Mouse (Mus musculus) limb, embryonic 11.5 days (tissue): Measurements from ENCODE around the gene Tbpl1. TPM values are rescaled to one million over a fixed set of nuclear protein-coding genes. Genes with fewer than 3 reads are reported as not detected.

Experiments
- ATAC-seq: fragments of 200-750 bp; cut with Nextera tagmentation; 2 replicates; pipeline ENCODE4 v1.8.0; 2017; ENCODE audit warnings: low read depth; ENCODE audit not compliant: insufficient number of reproducible peaks, low FRiP score, low TSS enrichment
- DNase-seq: peaks from one replicate; pipeline ENCODE4 v3.0.0-alpha.2; 2015; ENCODE audit warnings: low spot score
- H3K27ac ChIP-seq: fragments of 300-500 bp; sonication (generic); replicated peaks from 2 replicates; pipeline ENCODE4 v1.5.1; 2014; ENCODE audit warnings: low read depth, mild to moderate bottlenecking, low read length
- H3K27me3 ChIP-seq: fragments of 300-500 bp; sonication (generic); 2 replicates; pipeline ENCODE4 v1.6.1; 2014; ENCODE audit warnings: mild to moderate bottlenecking, low read length, mixed read lengths; ENCODE audit not compliant: control insufficient read depth, insufficient read depth
- H3K36me3 ChIP-seq: fragments of 300-500 bp; sonication (generic); 2 replicates; pipeline ENCODE4 v1.6.1; 2014; ENCODE audit warnings: mild to moderate bottlenecking, low read length, moderate library complexity, mixed read lengths; ENCODE audit not compliant: control insufficient read depth, insufficient read depth
- H3K4me1 ChIP-seq: fragments of 300-500 bp; sonication (generic); 2 replicates; pipeline ENCODE4 v1.6.1; 2014; ENCODE audit warnings: low read length, mixed read lengths; ENCODE audit not compliant: control insufficient read depth, insufficient read depth
- H3K4me2 ChIP-seq: fragments of 300-500 bp; sonication (generic); 2 replicates; pipeline ENCODE4 v1.6.1; 2014; ENCODE audit warnings: low read depth, mild to moderate bottlenecking, moderate library complexity; ENCODE audit not compliant: severe bottlenecking
- H3K4me3 ChIP-seq: fragments of 300-500 bp; sonication (generic); 2 replicates; pipeline ENCODE4 v1.5.1; 2014; ENCODE audit warnings: low read depth, low read length
- H3K9ac ChIP-seq: fragments of 300-500 bp; sonication (generic); 2 replicates; pipeline ENCODE4 v1.6.1; 2014; ENCODE audit warnings: mild to moderate bottlenecking, low read length
- H3K9me3 ChIP-seq: fragments of 300-500 bp; sonication (generic); 2 replicates; pipeline ENCODE4 v1.6.1; 2016; ENCODE audit warnings: low read length; ENCODE audit not compliant: control insufficient read depth
- WGBS: fragments of 180-500 bp; shearing (Covaris S2); extraction: QIAGEN DNeasy Blood & Tissue Kit; methylation state at CpG from one replicate; pipeline ENCODE4 v1.1.7; 2014; 5-methylcytosine and 5-hydroxymethylcytosine counted together
- microRNA-seq: library from miRNA; unstranded; fragments of <30 nt; microRNA quantifications from one replicate; pipeline ENCODE4, GENCODE M21; 2016
- polyA plus RNA-seq: library from polyadenylated mRNA; unstranded; fragments of >200 nt; fragmentation: Nextera tagmentation; extraction: Ambion mirVana; gene quantifications from 2 replicates; pipeline ENCODE4 v1.2.1, GENCODE M21; 2014

Tbpl1 gene
- polyA plus RNA-seq, 1 experiment from 2014 or later = 91.3 TPM

DNA sequence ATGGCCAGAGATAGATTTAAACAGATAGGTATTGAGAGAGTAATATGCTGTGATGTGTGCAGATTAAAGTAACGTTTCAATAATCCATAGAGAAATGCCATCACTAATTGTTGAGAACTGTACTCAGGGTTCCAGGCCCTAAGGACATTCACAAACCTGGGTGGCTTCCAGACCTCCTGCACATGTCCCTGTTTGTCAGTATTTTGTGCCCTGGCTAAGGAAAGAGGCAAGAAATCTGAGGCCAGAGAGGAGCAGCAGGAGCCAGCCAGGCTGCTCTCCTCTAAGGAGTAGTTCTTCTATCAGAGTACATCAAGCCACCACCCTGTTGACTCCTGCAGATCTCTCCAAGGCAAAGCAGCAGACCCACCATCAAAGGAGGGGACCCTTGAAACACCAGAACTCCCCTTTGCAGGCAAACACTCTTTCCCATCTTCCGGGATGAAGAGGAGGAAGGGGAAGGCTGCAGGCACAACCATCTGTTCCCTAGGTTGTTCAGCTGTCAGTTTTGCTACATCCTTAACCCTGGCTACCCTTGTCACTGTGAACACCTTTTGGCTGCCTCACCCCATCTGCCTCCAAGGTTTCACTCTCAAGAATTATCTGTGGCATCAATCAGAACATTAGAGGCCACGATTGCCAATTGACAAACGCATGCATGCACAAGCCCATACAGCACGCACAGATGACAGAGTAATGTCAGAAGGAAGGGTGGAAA, 71.3 kb downstream of the Tbpl1 start:
- Histone ChIP-seq H3K36me3 (no peaks in the 10 kb centered on the region), H3K4me2 (no peak overlapping the region), H3K27me3 (no peaks in the 10 kb centered on the region), H3K4me3 (no peak overlapping the region), H3K9me3 (no peaks in the 10 kb centered on the region), H3K9ac (no peak overlapping the region), H3K27ac (no peak overlapping the region), H3K4me1 (0 out of 2 replicates have a peak, but pooled peaks cover 3% of the 10 kb centered on the region)
- no peak for DNase-seq
- ATAC-seq = no peak
- 86% methylated on average over 5 of the region's 5 CpGs for WGBS

DNA sequence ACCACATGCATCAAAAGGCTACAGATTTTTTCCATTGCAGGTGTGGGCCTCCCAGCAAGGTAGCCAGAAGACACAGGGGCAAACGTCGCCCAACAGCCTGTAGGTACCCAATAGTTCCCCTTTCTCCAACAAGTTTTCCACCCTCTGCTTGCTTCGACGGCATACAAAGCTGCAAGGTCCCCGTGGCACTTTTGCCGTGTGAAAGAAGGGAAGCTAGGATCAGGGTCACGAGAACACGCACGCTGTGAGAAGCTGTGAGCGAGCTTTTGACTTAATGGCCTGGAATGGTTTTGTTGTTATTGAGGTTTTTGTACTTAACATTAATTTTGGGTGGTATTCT, 72.4 kb downstream of the Tbpl1 start:
- DNase-seq = no peak
- Histone ChIP-seq H3K36me3 (no peaks in the 10 kb centered on the region), H3K4me1 (0 out of 2 replicates have a peak, but pooled peaks cover 3% of the 10 kb centered on the region), H3K9ac (no peak overlapping the region), H3K27ac (no peak overlapping the region; the same call in 1 of the 2 replicates), H3K4me2 (no peak overlapping the region), H3K9me3 (no peaks in the 10 kb centered on the region), H3K27me3 (no peaks in the 10 kb centered on the region), H3K4me3 (no peak overlapping the region)
- 89% methylated on average over 10 of the region's 10 CpGs for WGBS
- ATAC-seq = no peak

- H3K9ac ChIP-seq = no peak overlapping the region
- DNase-seq (peak; percentile 67), ATAC-seq (peak; percentile 75; the same call in 1 of the 2 replicates)
- no peaks in the 10 kb centered on the region for H3K27me3 ChIP-seq
- H3K4me1 ChIP-seq = 0 out of 2 replicates have a peak, but pooled peaks cover 3% of the 10 kb centered on the region
- H3K4me2 ChIP-seq = no peak overlapping the region
- no peak overlapping the region for H3K4me3 ChIP-seq
- WGBS = 47% methylated on average over 23 of the region's 23 CpGs
- H3K9me3 ChIP-seq = no peaks in the 10 kb centered on the region
- no peak overlapping the region; the same call in 1 of the 2 replicates for H3K27ac ChIP-seq
- no peaks in the 10 kb centered on the region for H3K36me3 ChIP-seq
Measured at GRCm38 (mm10) chr10:22658534-22659385, 73.0 kb downstream of the Tbpl1 start.

Small RNA genes within 50 kb of the gene (microRNA-seq; reads per million reads assigned to microRNA genes)
- gene Mir7663 = 3.4 reads per million, percentile 2 among the genes with 10 or more reads in this experiment

Other genes starting within 250 kb of the Tbpl1 start
- gene Slc2a12, start 86.9 kb downstream of the Tbpl1 start, polyA plus RNA-seq = 0.96 and 1.4 TPM in 2 replicates
- gene Tcf21, start 88.2 kb upstream of the Tbpl1 start, polyA plus RNA-seq = 0.54 TPM in 1 of 2 replicates, not detected in the other